Mouse (Mus musculus) bone marrow, adult 2 months (tissue): ENCODE results near the gene Ncbp1.

ENCODE experiments used
- CTCF ChIP-seq: fragments of 200-500 bp; IDR thresholded peaks from 2 replicates; pipeline ENCODE4 v1.5.1; 2011; ENCODE audit warnings: low read length, control low read depth; ENCODE audit not compliant: control insufficient read depth, insufficient read depth
- POLR2A ChIP-seq: fragments of 200-500 bp; IDR thresholded peaks from 2 replicates; pipeline ENCODE4 v1.6.1; 2011; ENCODE audit warnings: low read depth, mild to moderate bottlenecking, control low read depth, low read length, borderline replicate concordance; ENCODE audit not compliant: control insufficient read depth

DNA sequence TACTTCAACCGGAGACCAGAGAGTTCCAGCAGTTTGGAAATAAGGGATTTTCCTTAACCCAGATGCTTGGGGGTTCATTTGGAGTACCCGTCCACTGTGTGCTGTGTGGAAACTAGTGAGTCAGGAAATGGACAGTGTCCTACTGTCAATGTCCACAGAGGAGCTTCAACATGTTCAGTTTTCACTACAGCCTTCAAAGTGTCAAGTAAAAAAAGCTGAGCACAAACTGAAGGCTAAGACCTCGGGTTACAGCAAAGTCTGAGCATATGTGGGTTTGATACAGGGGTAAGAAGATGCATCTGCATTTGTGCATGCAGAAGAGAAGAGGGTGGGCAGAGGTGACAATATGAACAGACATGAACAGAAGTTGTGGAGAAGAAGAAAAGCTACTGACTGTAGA lies 17.6 kb upstream of the Ncbp1 start:
- no peak for TF ChIP-seq CTCF
- no peak for TF ChIP-seq POLR2A
